Mouse (Mus musculus) olfactory bulb, adult 2 months (tissue): ENCODE results near the gene 9930111J21Rik1.

ENCODE experiments used
- CTCF ChIP-seq: fragments of 200-500 bp; IDR thresholded peaks from 2 replicates; pipeline ENCODE4 v1.5.1; 2012; ENCODE audit warnings: low read depth, mild to moderate bottlenecking, low read length, moderate library complexity; ENCODE audit not compliant: insufficient read depth
- POLR2A ChIP-seq: fragments of 200-500 bp; IDR thresholded peaks from 2 replicates; pipeline ENCODE4 v1.6.1; 2012; ENCODE audit warnings: mild to moderate bottlenecking, low read depth, low read length, moderate library complexity; ENCODE audit not compliant: insufficient read depth

GRCm38 (mm10) chr11:48913611-48914010, 65.6 kb downstream of the 9930111J21Rik1 start:
- TF ChIP-seq CTCF, result no peak
- no peak for TF ChIP-seq POLR2A
